Mouse (Mus musculus) liver, postnatal 0 days (tissue): ENCODE measurements at regions not wholly inside any gene's neighbourhood (a gene's known extent, or its start where the extent isn't known, plus 50 kb on each side); places are given as distances from the start of the nearest gene placed in this dataset.

ENCODE experiments used
- CTCF ChIP-seq: sonication (generic); IDR thresholded peaks from 2 replicates; pipeline ENCODE4 v1.5.1; 2016; ENCODE audit warnings: antibody characterized with exemption, low read depth
- EP300 ChIP-seq: IDR thresholded peaks from 2 replicates; pipeline ENCODE4 v1.6.1; 2016; ENCODE audit warnings: antibody characterized with exemption, low read depth, mild to moderate bottlenecking

DNA sequence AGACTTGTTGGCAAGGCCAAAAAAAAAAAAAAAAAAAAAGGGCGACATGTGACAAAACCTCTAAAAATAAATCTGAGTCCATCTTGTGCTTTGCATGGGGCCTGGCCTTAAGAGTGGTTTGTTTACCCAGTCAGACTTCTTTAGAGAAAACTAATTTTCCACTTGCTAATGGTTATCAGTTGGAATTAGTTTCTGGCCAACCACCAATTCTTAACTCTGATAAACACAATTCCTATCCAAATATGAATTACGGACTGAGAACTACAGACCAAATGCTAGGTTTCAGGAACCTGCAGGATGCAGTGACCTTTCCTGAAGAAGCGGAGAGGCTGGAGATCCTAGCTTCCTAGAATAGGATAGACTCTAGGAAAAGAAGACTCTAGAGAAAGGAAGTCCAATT is 79.4 kb downstream of the Thnsl1 start:
- TF ChIP-seq CTCF (no peak), EP300 (no peak)
